Mouse (Mus musculus) spleen, postnatal 14 days (tissue): ENCODE measurements at regions not wholly inside any gene's neighbourhood (a gene's known extent, or its start where the extent isn't known, plus 50 kb on each side); places are given as distances from the start of the nearest gene placed in this dataset.
"Not testable (repeated sequence)": the region's sequence is repeated elsewhere in the genome, so short reads cannot be mapped to it uniquely, and the experiment has no call there.

Experiments used
- DNase-seq, 2 experiments: peaks; one replicate each; pipeline ENCODE4 v3.0.0; 2021 to 2022; ENCODE audit warnings: low spot score in 2 of 2

DNA sequence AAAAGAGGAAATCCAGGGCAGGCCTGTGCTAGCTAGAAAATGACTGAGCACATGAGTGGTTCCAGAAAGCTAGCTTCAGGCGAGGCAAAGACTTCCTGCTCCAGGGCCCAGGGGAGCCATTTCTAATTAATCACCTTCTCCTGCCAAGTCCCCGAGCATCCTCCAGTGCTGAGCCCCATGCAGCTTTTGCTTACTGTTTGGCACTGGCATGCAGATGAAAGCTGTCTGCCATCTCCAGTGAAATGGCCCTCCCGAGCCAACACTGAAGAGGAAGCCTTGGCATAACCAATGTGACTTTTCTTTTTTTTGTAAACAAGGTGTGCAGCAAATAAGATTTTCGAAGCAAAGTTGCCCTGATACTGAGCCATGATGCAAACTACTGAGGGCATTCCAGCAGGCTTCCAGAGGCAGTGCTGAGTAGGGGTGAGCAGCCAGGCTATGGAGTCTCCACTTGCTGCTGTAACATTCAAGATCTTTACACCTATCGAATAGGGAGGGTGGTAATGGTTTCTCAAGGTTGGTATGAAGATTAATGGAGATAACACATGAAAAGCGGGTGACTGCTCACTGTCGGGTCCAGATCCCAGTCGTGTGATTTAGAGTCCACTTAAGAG is 125.4 kb upstream of the Immp2l start:
- no peak for DNase-seq

DNA sequence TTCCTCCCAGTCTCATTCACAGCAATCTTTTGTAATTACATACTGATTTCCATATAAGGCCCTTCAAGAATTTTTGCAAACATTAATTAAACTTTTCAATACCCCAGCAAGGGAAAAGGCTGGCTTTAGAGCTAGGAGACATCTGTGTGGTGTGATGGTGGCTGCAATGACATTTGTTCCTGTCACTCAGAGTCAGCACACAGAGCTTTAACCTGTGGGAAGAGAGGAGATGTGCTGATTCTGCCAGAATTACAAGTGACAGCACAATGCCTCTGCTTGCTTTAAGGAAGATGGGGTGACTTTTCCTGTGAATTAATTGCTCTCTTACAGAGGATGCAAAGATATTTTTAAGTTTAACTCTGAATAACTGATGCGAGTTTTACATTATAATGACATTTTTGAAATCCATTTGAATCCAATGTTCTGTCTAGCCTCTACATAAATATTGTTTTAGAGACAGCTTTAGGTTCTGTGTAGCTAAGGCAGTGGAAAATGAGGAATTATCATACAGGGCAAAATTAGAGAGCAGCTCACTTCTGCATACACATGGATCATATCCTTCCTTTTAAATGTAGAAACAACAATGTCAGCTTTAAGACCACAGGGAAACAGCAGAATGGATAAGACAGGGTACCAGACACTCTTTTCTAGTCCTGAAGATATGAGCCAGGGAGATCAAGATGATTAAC is 118.1 kb upstream of the Immp2l start:
- no peak for DNase-seq

GRCm38 (mm10) chr12:40906807-40907206 is 117.1 kb upstream of the Immp2l start:
- no peak for DNase-seq

GRCm38 (mm10) chr12:40908809-40909795 is 114.8 kb upstream of the Immp2l start:
- DNase-seq: no peak

- DNase-seq: no peak
Observed at GRCm38 (mm10) chr12:40917486-40917885, 106.4 kb upstream of the Immp2l start.

DNA sequence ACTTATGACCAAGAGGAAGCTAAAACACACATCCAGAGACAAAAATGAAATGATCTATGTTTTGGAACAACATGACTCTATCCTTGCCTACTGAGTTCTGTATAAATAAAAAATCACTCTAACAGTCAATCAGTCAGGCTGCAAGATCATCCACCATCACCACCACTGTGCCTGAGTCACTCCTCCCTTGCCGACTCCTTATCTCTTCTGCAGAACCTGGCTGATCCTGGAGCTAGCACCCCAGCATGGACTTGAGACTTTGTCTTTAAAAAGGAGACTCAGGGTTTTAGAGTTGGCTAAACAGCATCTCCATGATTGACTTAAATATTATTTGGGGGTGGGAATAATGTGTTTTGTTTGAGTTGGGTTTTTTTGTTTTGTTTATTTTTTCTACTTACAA is 101.9 kb upstream of the Immp2l start:
- DNase-seq: no peak

GRCm38 (mm10) chr12:40926681-40927080 is 97.2 kb upstream of the Immp2l start:
- no peak for DNase-seq

- not testable (repeated sequence) for DNase-seq
Observed at GRCm38 (mm10) chr12:40929409-40929808, 94.5 kb upstream of the Immp2l start.

- DNase-seq: no peak
Observed at GRCm38 (mm10) chr12:40935098-40935759, 88.7 kb upstream of the Immp2l start.

DNA sequence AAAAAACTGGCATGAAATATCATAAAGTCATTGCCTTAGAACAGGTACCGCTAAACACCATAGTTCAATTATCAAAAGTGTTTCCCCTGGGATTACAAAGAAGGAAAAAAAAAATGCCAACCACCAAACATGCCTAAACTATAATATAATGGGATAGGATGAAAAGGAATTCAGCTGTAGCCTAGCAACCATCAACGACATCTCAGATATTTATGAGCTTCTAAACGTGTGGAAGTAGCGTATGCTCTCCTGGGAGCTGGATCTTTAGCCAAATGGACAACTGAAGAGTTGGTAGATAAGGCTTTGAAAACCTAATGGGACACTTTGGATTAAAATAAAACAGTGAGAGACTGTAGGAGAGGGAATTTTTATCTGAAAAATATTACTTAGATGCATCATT is 86.9 kb upstream of the Immp2l start:
- DNase-seq: no peak

GRCm38 (mm10) chr12:40946888-40947287 is 77.0 kb upstream of the Immp2l start:
- no peak for DNase-seq

DNA sequence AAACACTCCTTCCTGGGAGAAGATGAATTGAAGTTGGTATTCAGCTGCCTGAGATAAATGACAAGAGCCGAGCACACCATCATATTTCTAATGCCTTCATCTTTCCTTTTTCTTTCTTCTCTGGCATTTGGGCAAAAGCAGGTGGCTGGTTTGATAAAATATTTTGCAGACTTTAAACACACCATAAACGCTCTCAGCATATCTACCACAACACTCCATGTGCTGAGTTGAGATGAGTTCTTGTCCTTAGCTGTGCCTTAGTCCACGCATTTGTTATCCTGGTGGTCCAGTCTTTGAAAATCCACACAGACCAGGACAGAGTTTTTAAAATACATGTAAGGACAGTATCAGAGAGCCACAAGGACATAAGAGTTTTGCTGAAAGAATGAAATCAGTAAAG is 74.3 kb upstream of the Immp2l start:
- DNase-seq: no peak

GRCm38 (mm10) chr12:40958536-40958935 is 65.4 kb upstream of the Immp2l start:
- no peak for DNase-seq

DNA sequence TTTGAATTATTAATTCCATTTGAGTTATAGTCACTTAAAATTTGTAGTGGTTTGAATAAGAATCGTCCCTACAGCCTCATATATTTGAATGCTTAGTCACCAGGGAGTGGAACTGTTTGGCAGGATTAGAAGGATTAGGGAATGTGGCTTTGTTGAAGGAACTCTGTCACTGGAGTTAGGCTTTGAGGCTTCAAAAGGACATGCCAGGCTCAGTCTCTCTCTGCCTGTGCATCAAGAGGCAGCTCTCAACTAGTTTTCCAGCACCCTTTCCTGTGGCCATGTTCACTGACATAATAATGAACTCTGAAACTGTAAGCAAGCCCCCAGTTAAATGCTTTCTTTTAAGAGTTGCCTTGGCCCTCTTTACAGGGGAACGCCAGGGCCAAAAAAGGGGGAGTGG is 58.9 kb upstream of the Immp2l start:
- no peak for DNase-seq

- no peak for DNase-seq
Observed at GRCm38 (mm10) chr12:40966308-40966707, 57.6 kb upstream of the Immp2l start.

GRCm38 (mm10) chr12:40966723-40967122 is 57.2 kb upstream of the Immp2l start:
- peak in 1 of 2 experiments; percentile 4 for DNase-seq

- no peak for DNase-seq
Observed at GRCm38 (mm10) chr12:40972844-40973243, 51.0 kb upstream of the Immp2l start.
